Mouse (Mus musculus) heart, embryonic 13.5 days (tissue): ENCODE measurements around the gene Map3k14. TPM values are rescaled to one million over a fixed set of nuclear protein-coding genes. Genes with fewer than 3 reads are reported as not detected.

ENCODE experiments used
- ATAC-seq: fragments of 200-750 bp; cut with Nextera tagmentation; 2 replicates; pipeline ENCODE4 v1.8.0; 2017; ENCODE audit warnings: moderate TSS enrichment; ENCODE audit not compliant: insufficient number of reproducible peaks, low FRiP score, low TSS enrichment; ENCODE audit errors: extremely low read depth
- H3K27ac ChIP-seq: fragments of 300-500 bp; sonication (generic); replicated peaks from 2 replicates; pipeline ENCODE4 v1.5.1; 2015; ENCODE audit warnings: moderate library complexity, mild to moderate bottlenecking, inconsistent platforms
- H3K27me3 ChIP-seq: fragments of 300-500 bp; sonication (generic); replicated peaks from 2 replicates; pipeline ENCODE4 v1.6.1; 2015; ENCODE audit warnings: mild to moderate bottlenecking, inconsistent platforms
- H3K36me3 ChIP-seq: fragments of 300-500 bp; sonication (generic); 2 replicates; pipeline ENCODE4 v1.6.1; 2015; ENCODE audit warnings: mild to moderate bottlenecking, inconsistent platforms
- H3K4me1 ChIP-seq: fragments of 300-500 bp; sonication (generic); 2 replicates; pipeline ENCODE4 v1.6.1; 2015; ENCODE audit warnings: inconsistent platforms
- H3K4me2 ChIP-seq: fragments of 300-500 bp; sonication (generic); 2 replicates; pipeline ENCODE4 v1.6.1; 2015; ENCODE audit warnings: inconsistent platforms, mild to moderate bottlenecking, moderate library complexity
- H3K4me3 ChIP-seq: fragments of 300-500 bp; sonication (generic); 2 replicates; pipeline ENCODE4 v1.5.1; 2015; ENCODE audit warnings: moderate library complexity, mild to moderate bottlenecking, inconsistent platforms
- H3K9ac ChIP-seq: fragments of 300-500 bp; sonication (generic); 2 replicates; pipeline ENCODE4 v1.6.1; 2015; ENCODE audit warnings: inconsistent platforms, mild to moderate bottlenecking, moderate library complexity
- H3K9me3 ChIP-seq: fragments of 300-500 bp; sonication (generic); 2 replicates; pipeline ENCODE4 v1.6.1; 2016; ENCODE audit warnings: inconsistent platforms
- WGBS: fragments of 180-500 bp; shearing (Covaris S2); methylation state at CpG from one replicate; pipeline ENCODE4 v1.1.7; 2015; ENCODE audit warnings: mixed read lengths; 5-methylcytosine and 5-hydroxymethylcytosine counted together
- polyA plus RNA-seq: library from polyadenylated mRNA; unstranded; fragments of >200 nt; fragmentation: Nextera tagmentation; extraction: Ambion mirVana; gene quantifications from 2 replicates; pipeline ENCODE4 v1.2.1, GENCODE M21; 2015

Gene Map3k14
- 1.8 and 1.9 TPM in 2 replicates for polyA plus RNA-seq

- H3K9ac ChIP-seq, result peak within 1 kb of the TSS; percentile 85
- H3K9me3 ChIP-seq, result no peaks in the 10 kb centered on the region
- H3K27me3 ChIP-seq, result no peaks in the 10 kb centered on the region
- H3K36me3 ChIP-seq, result no peaks in the 10 kb centered on the region
- 1% methylated on average over 55 of the region's 55 CpGs for WGBS
- peak; percentile 97 for ATAC-seq
- peak within 1 kb of the TSS; percentile 83 for H3K4me2 ChIP-seq
- peak within 1 kb of the TSS; percentile 62 for H3K4me3 ChIP-seq
- H3K4me1 ChIP-seq, result peaks cover 43% of the 10 kb centered on the region
- peak within 1 kb of the TSS; percentile 83 for H3K27ac ChIP-seq
Observed at GRCm38 (mm10) chr11:103267346-103268219, at the start of gene Map3k14. Gene Map3k14, minus strand, starts transcription at chr11:103267472.

- ATAC-seq, result no peak
- 61% methylated on average over 5 of the region's 5 CpGs for WGBS
- no peak overlapping the region for H3K27ac ChIP-seq
Observed at GRCm38 (mm10) chr11:103315379-103315778, 48.1 kb upstream of the Map3k14 start.

DNA sequence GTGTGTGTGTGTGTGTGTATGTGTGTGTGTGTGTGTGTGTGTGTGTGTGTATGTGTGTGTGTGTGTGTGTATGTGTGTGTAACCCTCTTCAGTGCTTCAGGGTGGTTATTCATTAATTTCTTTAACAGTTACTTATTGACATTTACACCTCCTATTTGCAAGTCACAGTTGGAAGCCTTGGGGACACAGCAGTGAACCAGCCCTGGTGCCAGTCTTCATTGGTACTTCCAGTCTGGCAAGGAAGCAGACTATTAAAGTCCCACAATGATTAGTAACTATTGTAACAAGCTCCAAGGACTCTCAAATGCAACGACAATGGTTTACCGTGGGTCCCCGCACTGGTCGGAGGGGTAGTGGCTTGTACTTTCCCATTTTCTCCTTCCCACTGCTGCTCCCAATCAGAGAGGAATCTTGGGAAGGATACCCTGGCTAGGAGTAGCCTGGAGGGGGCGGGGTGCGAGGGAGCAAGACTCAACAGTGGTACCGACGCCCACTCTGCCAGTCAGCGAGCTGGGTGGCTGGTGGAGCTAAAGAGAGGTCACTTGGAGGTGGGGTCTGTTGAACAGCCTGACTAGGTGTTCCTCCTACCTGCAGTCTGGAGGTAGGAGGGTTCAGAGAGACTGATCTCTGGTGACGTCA is 47.6 kb upstream of the Map3k14 start:
- no peaks in the 10 kb centered on the region for H3K27me3 ChIP-seq
- no peak overlapping the region for H3K27ac ChIP-seq
- no peak overlapping the region for H3K9ac ChIP-seq
- H3K4me2 ChIP-seq, result no peak overlapping the region
- WGBS, result 67% methylated on average over 10 of the region's 10 CpGs
- no peak overlapping the region for H3K4me3 ChIP-seq
- H3K9me3 ChIP-seq, result no peaks in the 10 kb centered on the region
- no peak for ATAC-seq
- H3K36me3 ChIP-seq, result no peaks in the 10 kb centered on the region
- peaks cover 19% of the 10 kb centered on the region for H3K4me1 ChIP-seq

More at GRCm38 (mm10) chr11:103315379-103315778, 48.1 kb upstream of the Map3k14 start:
- H3K4me1 ChIP-seq, result peaks cover 19% of the 10 kb centered on the region
- no peaks in the 10 kb centered on the region for H3K27me3 ChIP-seq
- no peaks in the 10 kb centered on the region for H3K9me3 ChIP-seq
- no peak overlapping the region for H3K9ac ChIP-seq
- H3K4me3 ChIP-seq, result no peak overlapping the region
- no peak overlapping the region for H3K4me2 ChIP-seq
- no peaks in the 10 kb centered on the region for H3K36me3 ChIP-seq

DNA sequence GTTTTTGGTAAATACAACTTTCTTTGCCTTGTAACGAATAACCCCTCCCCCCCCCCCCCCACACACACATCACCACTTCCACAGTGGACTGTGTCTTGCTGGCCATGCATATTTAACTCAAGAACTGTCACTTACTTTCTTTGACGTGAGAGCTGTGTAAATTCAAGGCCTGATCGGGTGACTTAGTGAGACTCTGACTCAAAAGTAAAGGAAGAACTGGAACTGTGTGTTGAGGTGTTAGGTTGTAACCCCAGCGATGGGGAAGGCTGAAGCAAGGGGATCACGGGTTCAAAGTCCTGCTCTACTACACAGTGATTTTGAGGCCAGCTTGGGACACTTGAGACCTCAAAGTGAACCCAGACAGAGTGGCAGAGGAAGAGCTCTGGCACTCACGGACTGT is 46.3 kb upstream of the Map3k14 start:
- peaks cover 19% of the 10 kb centered on the region for H3K4me1 ChIP-seq
- ATAC-seq, result no peak
- no peaks in the 10 kb centered on the region for H3K9me3 ChIP-seq
- no peak overlapping the region for H3K4me3 ChIP-seq
- H3K36me3 ChIP-seq, result no peaks in the 10 kb centered on the region
- no peak overlapping the region for H3K4me2 ChIP-seq
- H3K9ac ChIP-seq, result no peak overlapping the region
- H3K27ac ChIP-seq, result no peak overlapping the region
- 74% methylated on average over 6 of the region's 6 CpGs for WGBS
- H3K27me3 ChIP-seq, result no peaks in the 10 kb centered on the region

- H3K27me3 ChIP-seq, result no peaks in the 10 kb centered on the region
- 43% methylated on average over 8 of the region's 8 CpGs for WGBS
- peak overlapping the region; percentile 28; the same call in 1 of the 2 replicates for H3K27ac ChIP-seq
- H3K4me1 ChIP-seq, result peaks cover 23% of the 10 kb centered on the region
- H3K4me2 ChIP-seq, result peak overlapping the region; percentile 74
- ATAC-seq, result no peak
- no peaks in the 10 kb centered on the region for H3K9me3 ChIP-seq
- H3K36me3 ChIP-seq, result no peaks in the 10 kb centered on the region
- no peak overlapping the region for H3K9ac ChIP-seq
- no peak overlapping the region for H3K4me3 ChIP-seq
Observed at GRCm38 (mm10) chr11:103312655-103313255, 45.5 kb upstream of the Map3k14 start.

DNA sequence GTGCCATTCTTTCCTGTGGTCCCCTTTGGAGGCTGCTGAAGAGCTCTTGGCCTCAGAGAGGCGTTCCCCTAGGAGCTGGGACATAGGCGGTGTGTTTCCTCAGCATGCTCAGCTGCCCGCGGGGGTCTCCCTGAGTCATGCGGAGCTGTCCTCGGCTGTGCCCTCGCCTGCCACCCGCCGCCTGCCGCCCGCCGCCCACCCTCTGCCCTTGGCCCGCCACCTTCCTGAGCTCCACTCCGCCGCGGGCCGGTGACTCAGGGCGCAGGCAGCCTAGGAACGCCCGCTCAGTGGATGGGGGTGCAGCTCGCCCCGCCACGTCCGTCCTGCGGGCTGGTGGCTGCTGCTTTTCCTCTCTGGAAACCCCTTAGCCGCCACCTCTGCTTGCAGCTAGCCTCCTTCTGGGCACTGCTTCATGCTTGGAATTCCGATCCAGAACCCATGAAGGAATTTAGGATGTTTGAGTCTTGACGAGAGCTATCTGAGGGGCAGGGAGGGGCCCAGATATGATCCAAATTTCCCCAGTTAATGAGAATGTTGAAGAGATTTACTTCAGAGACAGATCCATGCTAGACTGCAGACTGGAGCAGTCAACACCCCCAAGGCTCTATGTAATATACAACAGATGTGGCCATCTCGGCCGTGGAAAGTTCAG is 44.8 kb upstream of the Map3k14 start:
- H3K9me3 ChIP-seq, result no peaks in the 10 kb centered on the region
- WGBS, result 2% methylated on average over 30 of the region's 30 CpGs
- peak overlapping the region; percentile 46 for H3K4me3 ChIP-seq
- peak; percentile 68; the same call in 1 of the 2 replicates for ATAC-seq
- peaks cover 23% of the 10 kb centered on the region for H3K4me1 ChIP-seq
- H3K36me3 ChIP-seq, result no peaks in the 10 kb centered on the region
- peak overlapping the region; percentile 80 for H3K27ac ChIP-seq
- peak overlapping the region; percentile 78 for H3K9ac ChIP-seq
- peak overlapping the region; percentile 74 for H3K4me2 ChIP-seq
- no peaks in the 10 kb centered on the region for H3K27me3 ChIP-seq

- H3K9me3 ChIP-seq, result no peaks in the 10 kb centered on the region
- H3K27ac ChIP-seq, result no peak overlapping the region
- no peak overlapping the region for H3K4me2 ChIP-seq
- no peaks in the 10 kb centered on the region; the same call in 1 of the 2 replicates for H3K27me3 ChIP-seq
- WGBS, result 73% methylated on average over 10 of the region's 10 CpGs
- H3K36me3 ChIP-seq, result no peaks in the 10 kb centered on the region
- H3K9ac ChIP-seq, result peak overlapping the region; percentile 14; the same call in 1 of the 2 replicates
- no peak for ATAC-seq
- H3K4me1 ChIP-seq, result peaks cover 23% of the 10 kb centered on the region
- no peak overlapping the region for H3K4me3 ChIP-seq
Observed at GRCm38 (mm10) chr11:103309956-103310574, 42.8 kb upstream of the Map3k14 start.

GRCm38 (mm10) chr11:103307910-103308309 is 40.6 kb upstream of the Map3k14 start:
- no peaks in the 10 kb centered on the region; the same call in 1 of the 2 replicates for H3K27me3 ChIP-seq
- H3K9me3 ChIP-seq, result no peaks in the 10 kb centered on the region
- no peak overlapping the region for H3K27ac ChIP-seq
- 0 out of 2 replicates have a peak overlapping the region, but pooled peaks have one; percentile 19 for H3K9ac ChIP-seq
- 43% methylated on average over 8 of the region's 8 CpGs for WGBS
- no peak overlapping the region for H3K4me3 ChIP-seq
- peaks cover 23% of the 10 kb centered on the region for H3K4me1 ChIP-seq
- no peaks in the 10 kb centered on the region for H3K36me3 ChIP-seq
- ATAC-seq, result no peak
- no peak overlapping the region for H3K4me2 ChIP-seq

DNA sequence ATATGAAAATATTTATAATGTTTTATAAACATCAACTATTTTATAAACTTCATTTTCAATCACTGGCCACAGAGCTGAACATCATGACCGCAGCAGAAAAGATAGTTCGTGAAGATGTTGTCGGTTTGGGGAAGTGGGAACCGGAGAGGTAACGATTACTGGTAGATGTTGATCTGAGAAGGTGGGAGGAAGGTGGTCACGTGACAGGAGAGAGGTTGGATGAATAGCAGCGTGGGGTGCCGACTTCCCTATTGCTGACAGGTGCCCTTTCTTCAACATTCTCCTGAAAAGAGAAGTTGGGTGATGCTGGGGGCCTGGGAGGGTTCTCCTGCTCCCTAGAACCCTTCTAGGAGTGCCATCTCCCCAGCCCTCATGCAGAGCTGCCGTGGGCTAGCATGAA is 37.3 kb upstream of the Map3k14 start:
- peaks cover 4% of the 10 kb centered on the region; the same call in 1 of the 2 replicates for H3K9me3 ChIP-seq
- H3K4me3 ChIP-seq, result no peak overlapping the region
- WGBS, result 71% methylated on average over 9 of the region's 9 CpGs
- no peak overlapping the region for H3K4me2 ChIP-seq
- H3K27ac ChIP-seq, result no peak overlapping the region
- no peak for ATAC-seq
- no peaks in the 10 kb centered on the region for H3K36me3 ChIP-seq
- H3K4me1 ChIP-seq, result 0 out of 2 replicates have a peak, but pooled peaks cover 4% of the 10 kb centered on the region
- no peaks in the 10 kb centered on the region; the same call in 1 of the 2 replicates for H3K27me3 ChIP-seq
- no peak overlapping the region for H3K9ac ChIP-seq

GRCm38 (mm10) chr11:103294772-103295171 is 27.5 kb upstream of the Map3k14 start:
- Histone ChIP-seq H3K27ac (no peak overlapping the region), H3K27me3 (no peaks in the 10 kb centered on the region; the same call in 1 of the 2 replicates), H3K9me3 (no peaks in the 10 kb centered on the region), H3K9ac (no peak overlapping the region), H3K4me2 (no peak overlapping the region), H3K36me3 (no peaks in the 10 kb centered on the region), H3K4me1 (peaks cover 13% of the 10 kb centered on the region), H3K4me3 (no peak overlapping the region)
- WGBS, result 79% methylated on average over 7 of the region's 7 CpGs
- ATAC-seq, result no peak
